Mouse (Mus musculus): ENCODE measurements around the gene Tmem74b. TPM values are rescaled to one million over a fixed set of nuclear protein-coding genes. Genes with fewer than 3 reads are reported as not detected.

Gene Tmem74b
- total and polyA plus RNA-seq, 2 experiments: not detected

DNA sequence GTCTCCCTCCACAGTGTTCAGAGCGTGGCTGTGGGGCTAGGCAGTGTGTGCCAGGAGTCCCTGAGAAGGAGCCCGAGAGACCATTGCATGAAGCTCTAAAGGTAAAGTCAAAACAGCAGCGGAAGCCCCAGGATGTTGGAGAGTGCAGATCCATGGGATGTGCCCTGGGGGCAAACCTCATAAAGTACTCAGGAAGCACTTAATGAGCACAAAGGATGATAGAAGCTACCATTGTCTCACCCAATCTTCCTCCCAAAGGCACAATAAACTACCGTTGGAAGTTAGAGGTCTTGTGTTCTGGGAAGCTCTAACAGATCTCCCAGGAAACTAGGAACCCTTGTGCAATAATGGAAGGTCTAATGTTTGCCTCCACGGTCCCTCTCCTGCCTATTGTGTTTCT is 55.6 kb downstream of the Tmem74b start:
- Histone ChIP-seq H3K79me2 (ENCODE audit: control insufficient read depth, insufficient read depth, low read length) (no peaks in the 10 kb centered on the region), H3K9ac (ENCODE audit: low read depth, low read length) (no peak overlapping the region), H3K27ac (replicated peaks; ENCODE audit: insufficient read depth, low read depth, low read length) (no peak overlapping the region), H3K36me3 (ENCODE audit: control insufficient read depth, insufficient read depth, low read length) (no peaks in the 10 kb centered on the region), H3K27me3 (ENCODE audit: control insufficient read depth, insufficient read depth, low read length) (no peaks in the 10 kb centered on the region), H3K4me1 (ENCODE audit: control insufficient read depth, insufficient read depth, low read length) (no peaks in the 10 kb centered on the region), H3K4me3 (ENCODE audit: insufficient read depth, low read depth, low read length) (no peak overlapping the region)
- TF ChIP-seq POLR2A (IDR thresholded peaks at IDR 0.05; ENCODE audit: extremely low read depth, insufficient read depth, low read length) (no peak), CTCF (IDR thresholded peaks at IDR 0.05; ENCODE audit: low read depth, low read length) (no peak)
- DNase-seq (ENCODE audit: extremely low read depth, low read depth, low spot score): no peak
- 74% methylated on average over 5 of the region's 5 CpGs for WGBS

DNA sequence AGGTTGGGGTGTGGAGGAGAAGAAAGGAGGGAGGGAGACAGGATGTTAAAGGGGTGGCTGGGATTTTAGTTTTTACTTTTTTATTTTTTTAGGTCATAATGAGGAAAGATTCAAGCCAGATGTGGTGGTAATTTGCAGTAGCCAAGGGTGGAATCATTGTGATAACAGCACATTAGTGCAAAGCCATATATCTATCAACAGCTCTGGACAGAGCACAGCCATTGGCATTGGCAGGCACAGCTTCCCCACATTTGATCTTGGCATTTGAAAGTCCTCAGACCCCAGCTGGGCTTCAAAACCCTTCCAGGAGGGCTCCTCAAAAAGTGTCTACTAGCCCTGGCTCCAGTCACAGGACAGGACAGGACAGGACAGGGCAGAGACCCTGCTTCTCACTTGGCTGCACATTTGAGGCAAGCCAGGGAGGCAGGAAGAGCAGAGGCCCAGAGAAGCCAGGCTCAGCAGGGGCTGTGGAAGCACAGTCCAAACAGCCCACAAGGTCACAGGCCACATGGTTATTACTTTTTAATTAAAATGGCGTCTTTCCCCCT is 57.1 kb downstream of the Tmem74b start:
- H3K36me3 ChIP-seq (ENCODE audit: control insufficient read depth, insufficient read depth, low read length): no peaks in the 10 kb centered on the region
- no peaks in the 10 kb centered on the region for H3K27me3 ChIP-seq (ENCODE audit: control insufficient read depth, insufficient read depth, low read length)
- DNase-seq (ENCODE audit: extremely low read depth, low read depth, low spot score): no peak
- no peaks in the 10 kb centered on the region for H3K4me1 ChIP-seq (ENCODE audit: control insufficient read depth, insufficient read depth, low read length)
- no peak overlapping the region for H3K4me3 ChIP-seq (ENCODE audit: insufficient read depth, low read depth, low read length)
- TF ChIP-seq CTCF (IDR thresholded peaks at IDR 0.05; ENCODE audit: low read depth, low read length): no peak
- no peak for TF ChIP-seq POLR2A (IDR thresholded peaks at IDR 0.05; ENCODE audit: extremely low read depth, insufficient read depth, low read length)
- H3K79me2 ChIP-seq (ENCODE audit: control insufficient read depth, insufficient read depth, low read length): no peaks in the 10 kb centered on the region
- 46% methylated on average over 1 of the region's 1 CpGs for WGBS
- no peak overlapping the region for H3K9ac ChIP-seq (ENCODE audit: low read depth, low read length)
- no peak overlapping the region for H3K27ac ChIP-seq (replicated peaks; ENCODE audit: insufficient read depth, low read depth, low read length)

Other genes starting within 250 kb of the Tmem74b start
- not detected in 2 replicates for gene 4921509C19Rik, start 225.9 kb upstream of the Tmem74b start, total RNA-seq (2014; rRNA removed)
- not detected in 2 replicates for gene 4921509C19Rik, start 225.9 kb upstream of the Tmem74b start, polyA plus RNA-seq (2012; rRNA removed)
- 45.4 and 54.7 TPM in 2 replicates for gene Nsfl1c, start 207.8 kb upstream of the Tmem74b start, total RNA-seq (2014; rRNA removed)
- 42.3 and 45.5 TPM in 2 replicates for gene Nsfl1c, start 207.8 kb upstream of the Tmem74b start, polyA plus RNA-seq (2012; rRNA removed)
- gene Fkbp1a, start 159.5 kb upstream of the Tmem74b start, total RNA-seq (2014; rRNA removed): 14.2 and 19.8 TPM in 2 replicates
- gene Fkbp1a, start 159.5 kb upstream of the Tmem74b start, polyA plus RNA-seq (2012; rRNA removed): 22.5 and 25.9 TPM in 2 replicates
- gene Sdcbp2, start 129.4 kb upstream of the Tmem74b start, total RNA-seq (2014; rRNA removed): 0.13 and 0.28 TPM in 2 replicates
- 0.07 and 0.33 TPM in 2 replicates for gene Sdcbp2, start 129.4 kb upstream of the Tmem74b start, polyA plus RNA-seq (2012; rRNA removed)
- under 0.01 and 0.09 TPM in 2 replicates for gene Snph, start 69.4 kb upstream of the Tmem74b start, total RNA-seq (2014; rRNA removed)
- 0.04 TPM in 1 of 2 replicates, not detected in the other for gene Snph, start 69.4 kb upstream of the Tmem74b start, polyA plus RNA-seq (2012; rRNA removed)
- not detected in 2 replicates for gene Rad21l, start 33.5 kb upstream of the Tmem74b start, total RNA-seq (2014; rRNA removed)
- gene Rad21l, start 33.5 kb upstream of the Tmem74b start, polyA plus RNA-seq (2012; rRNA removed): not detected in 2 replicates
- gene Psmf1, start 42.2 kb downstream of the Tmem74b start, total RNA-seq (2014; rRNA removed): 7.5 and 9.2 TPM in 2 replicates
- gene Psmf1, start 42.2 kb downstream of the Tmem74b start, polyA plus RNA-seq (2012; rRNA removed): 39.2 and 46.0 TPM in 2 replicates
- gene Rspo4, start 140.9 kb downstream of the Tmem74b start, total RNA-seq (2014; rRNA removed): not detected in 2 replicates
- gene Rspo4, start 140.9 kb downstream of the Tmem74b start, polyA plus RNA-seq (2012; rRNA removed): not detected in 2 replicates
- gene Angpt4, start 209.2 kb downstream of the Tmem74b start, total RNA-seq (2014; rRNA removed): under 0.01 and 0.13 TPM in 2 replicates
- gene Angpt4, start 209.2 kb downstream of the Tmem74b start, polyA plus RNA-seq (2012; rRNA removed): 0.10 and 0.19 TPM in 2 replicates

Measured in liver, adult 2 months (tissue).